Mouse (Mus musculus): ENCODE measurements at regions not wholly inside any gene's neighbourhood (a gene's known extent, or its start where the extent isn't known, plus 50 kb on each side); places are given as distances from the start of the nearest gene placed in this dataset.
A peak's percentile ranks its signal among the peaks of the same experiment; 100 is the strongest.

- no peak for DNase-seq
Measured at GRCm38 (mm10) chr9:67610696-67611095, 51.2 kb upstream of the Tln2 start.

GRCm38 (mm10) chr9:67611676-67612075 lies 52.2 kb upstream of the Tln2 start:
- DNase-seq, result no peak

- no peak for DNase-seq
Measured at GRCm38 (mm10) chr9:67612101-67612500, 52.6 kb upstream of the Tln2 start.

- DNase-seq, result no peak
Measured at GRCm38 (mm10) chr9:67614068-67614727, 54.7 kb upstream of the Tln2 start.

- no peak for DNase-seq
Measured at GRCm38 (mm10) chr9:67616207-67616606, 56.7 kb upstream of the Tln2 start.

- no peak for DNase-seq
Measured at GRCm38 (mm10) chr9:67617341-67618217, 58.1 kb upstream of the Tln2 start.

GRCm38 (mm10) chr9:67620945-67621344 lies 61.4 kb upstream of the Tln2 start:
- DNase-seq, result no peak

- DNase-seq, result no peak
Measured at GRCm38 (mm10) chr9:67627196-67627595, 67.7 kb upstream of the Tln2 start.

- no peak for DNase-seq
Measured at GRCm38 (mm10) chr9:67629624-67630023, 70.1 kb upstream of the Tln2 start.

GRCm38 (mm10) chr9:67630173-67630572 lies 70.7 kb upstream of the Tln2 start:
- no peak for DNase-seq

GRCm38 (mm10) chr9:67631741-67632243 lies 72.3 kb upstream of the Tln2 start:
- no peak for DNase-seq

- DNase-seq, result peak; percentile 49
Measured at GRCm38 (mm10) chr9:67632521-67633025, 73.1 kb upstream of the Tln2 start.

GRCm38 (mm10) chr9:67633026-67633741 lies 73.7 kb upstream of the Tln2 start:
- peak; percentile 64 for DNase-seq

- DNase-seq, result peak; percentile 77
Measured at GRCm38 (mm10) chr9:67633761-67634441, 74.4 kb upstream of the Tln2 start.

GRCm38 (mm10) chr9:67646820-67647219 lies 87.3 kb upstream of the Tln2 start:
- no peak for DNase-seq

- no peak for DNase-seq
Measured at GRCm38 (mm10) chr9:67664773-67665172, 94.5 kb upstream of the C2cd4b start.

GRCm38 (mm10) chr9:67670261-67671020 lies 88.8 kb upstream of the C2cd4b start:
- no peak for DNase-seq

- DNase-seq, result peak; percentile 41
Measured at GRCm38 (mm10) chr9:67676906-67677305, 82.3 kb upstream of the C2cd4b start.

GRCm38 (mm10) chr9:67683367-67683766 lies 75.9 kb upstream of the C2cd4b start:
- peak; percentile 58 for DNase-seq

GRCm38 (mm10) chr9:67692396-67692795 lies 66.8 kb upstream of the C2cd4b start:
- DNase-seq, result no peak

- peak; percentile 23 for DNase-seq
Measured at GRCm38 (mm10) chr9:67693716-67694115, 65.5 kb upstream of the C2cd4b start.
